Mouse (Mus musculus) neural tube, embryonic 13.5 days (tissue): ENCODE data around the gene Plch2. TPM values are rescaled to one million over a fixed set of nuclear protein-coding genes. Genes with fewer than 3 reads are reported as not detected.

Experiments
- ATAC-seq: fragments of 200-750 bp; cut with Nextera tagmentation; 2 replicates; pipeline ENCODE4 v1.8.0; 2017; ENCODE audit warnings: low read depth, mild to moderate bottlenecking, moderate TSS enrichment, moderate library complexity
- H3K27ac ChIP-seq: fragments of 300-500 bp; sonication (generic); replicated peaks from 2 replicates; pipeline ENCODE4 v1.5.1; 2015; ENCODE audit warnings: moderate library complexity, mild to moderate bottlenecking, inconsistent platforms
- H3K27me3 ChIP-seq: fragments of 300-500 bp; sonication (generic); 2 replicates; pipeline ENCODE4 v1.6.1; 2015; ENCODE audit warnings: mild to moderate bottlenecking, inconsistent platforms
- H3K36me3 ChIP-seq: fragments of 300-500 bp; sonication (generic); 2 replicates; pipeline ENCODE4 v1.6.1; 2015; ENCODE audit warnings: mild to moderate bottlenecking, inconsistent platforms
- H3K4me1 ChIP-seq: fragments of 300-500 bp; sonication (generic); replicated peaks from 2 replicates; pipeline ENCODE4 v1.6.1; 2015; ENCODE audit warnings: inconsistent platforms
- H3K4me2 ChIP-seq: fragments of 300-500 bp; sonication (generic); 2 replicates; pipeline ENCODE4 v1.6.1; 2015; ENCODE audit warnings: inconsistent platforms, mild to moderate bottlenecking, moderate library complexity
- H3K4me3 ChIP-seq: fragments of 300-500 bp; sonication (generic); 2 replicates; pipeline ENCODE4 v1.5.1; 2015; ENCODE audit warnings: mild to moderate bottlenecking, inconsistent platforms
- H3K9ac ChIP-seq: fragments of 300-500 bp; sonication (generic); 2 replicates; pipeline ENCODE4 v1.6.1; 2015; ENCODE audit warnings: moderate library complexity, mild to moderate bottlenecking, inconsistent platforms
- H3K9me3 ChIP-seq: fragments of 300-500 bp; sonication (generic); 2 replicates; pipeline ENCODE4 v1.6.1; 2016; ENCODE audit warnings: inconsistent platforms
- WGBS: fragments of 180-500 bp; shearing (Covaris S2); methylation state at CpG from one replicate; pipeline ENCODE4 v1.1.7; 2015; 5-methylcytosine and 5-hydroxymethylcytosine counted together
- polyA plus RNA-seq: library from polyadenylated mRNA; unstranded; fragments of >200 nt; fragmentation: Nextera tagmentation; extraction: Ambion mirVana; gene quantifications from 2 replicates; pipeline ENCODE4 v1.2.1, GENCODE M21; 2015

The Plch2 gene
- polyA plus RNA-seq, 1 experiment from 2014 or later = 6.1 TPM

DNA sequence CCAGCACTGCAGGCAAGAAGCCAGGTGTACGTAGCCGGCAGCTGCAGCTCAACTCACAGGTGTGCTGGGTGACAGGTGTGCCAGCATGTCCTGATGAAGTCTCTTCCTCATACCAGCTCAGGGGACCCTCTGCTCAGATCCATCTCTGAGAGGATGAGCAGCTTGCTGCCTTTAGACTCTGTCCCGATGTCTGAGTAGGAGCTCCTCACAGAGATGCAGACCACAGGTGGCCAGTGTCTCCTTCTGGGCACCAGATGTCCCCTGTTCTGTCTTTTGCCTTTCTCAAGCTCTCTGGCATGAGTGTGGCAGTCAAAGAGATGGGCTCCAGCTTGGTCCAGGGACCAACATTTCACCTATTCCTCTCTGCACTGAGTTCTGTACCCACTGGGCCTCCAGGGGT is 48.9 kb downstream of the Plch2 start:
- Histone ChIP-seq H3K4me3 (no peak overlapping the region), H3K36me3 (no peaks in the 10 kb centered on the region), H3K4me2 (no peak overlapping the region), H3K4me1 (no peaks in the 10 kb centered on the region), H3K27me3 (0 out of 2 replicates have a peak, but pooled peaks cover 5% of the 10 kb centered on the region), H3K9ac (no peak overlapping the region), H3K27ac (no peak overlapping the region), H3K9me3 (no peaks in the 10 kb centered on the region)
- no peak for ATAC-seq
- 83% methylated on average over 3 of the region's 3 CpGs for WGBS

- Histone ChIP-seq H3K27me3 (0 out of 2 replicates have a peak, but pooled peaks cover 5% of the 10 kb centered on the region), H3K4me1 (no peaks in the 10 kb centered on the region), H3K4me3 (no peak overlapping the region), H3K9ac (no peak overlapping the region), H3K36me3 (no peaks in the 10 kb centered on the region), H3K4me2 (no peak overlapping the region), H3K27ac (no peak overlapping the region), H3K9me3 (no peaks in the 10 kb centered on the region)
- WGBS = 63% methylated on average over 10 of the region's 10 CpGs
- ATAC-seq = peak; percentile 20; the same call in 1 of the 2 replicates
Measured at GRCm38 (mm10) chr4:155006296-155006695, 50.3 kb downstream of the Plch2 start.

- no peak for ATAC-seq
Measured at GRCm38 (mm10) chr4:155005278-155005677, 51.3 kb downstream of the Plch2 start.

GRCm38 (mm10) chr4:154999379-154999778 is 57.2 kb downstream of the Plch2 start:
- no peak overlapping the region for H3K4me3 ChIP-seq
- no peaks in the 10 kb centered on the region for H3K27me3 ChIP-seq
- H3K9ac ChIP-seq = no peak overlapping the region
- H3K36me3 ChIP-seq = no peaks in the 10 kb centered on the region
- no peaks in the 10 kb centered on the region for H3K9me3 ChIP-seq
- H3K27ac ChIP-seq = no peak overlapping the region
- 80% methylated on average over 5 of the region's 5 CpGs for WGBS
- no peak overlapping the region for H3K4me2 ChIP-seq
- ATAC-seq = no peak
- H3K4me1 ChIP-seq = peaks cover 32% of the 10 kb centered on the region

More at GRCm38 (mm10) chr4:155005278-155005677, 51.3 kb downstream of the Plch2 start:
- 0 out of 2 replicates have a peak, but pooled peaks cover 5% of the 10 kb centered on the region for H3K27me3 ChIP-seq
- 0 out of 2 replicates have a peak, but pooled peaks cover under 1% of the 10 kb centered on the region for H3K4me1 ChIP-seq
- H3K36me3 ChIP-seq = no peaks in the 10 kb centered on the region
- H3K4me3 ChIP-seq = no peak overlapping the region
- H3K4me2 ChIP-seq = no peak overlapping the region
- 91% methylated on average over 3 of the region's 3 CpGs for WGBS
- no peaks in the 10 kb centered on the region for H3K9me3 ChIP-seq
- no peak overlapping the region for H3K9ac ChIP-seq
- H3K27ac ChIP-seq = no peak overlapping the region

GRCm38 (mm10) chr4:154996572-154997154 is 59.9 kb downstream of the Plch2 start:
- peak; percentile 80 for ATAC-seq
- Histone ChIP-seq H3K9me3 (no peaks in the 10 kb centered on the region), H3K27me3 (no peaks in the 10 kb centered on the region), H3K36me3 (no peaks in the 10 kb centered on the region), H3K27ac (peak overlapping the region; percentile 74), H3K4me3 (no peak overlapping the region), H3K4me2 (no peak overlapping the region), H3K4me1 (peaks cover 32% of the 10 kb centered on the region), H3K9ac (no peak overlapping the region)
- 11% methylated on average over 8 of the region's 8 CpGs for WGBS

GRCm38 (mm10) chr4:154994876-154995275 is 61.7 kb downstream of the Plch2 start:
- H3K36me3 ChIP-seq = no peaks in the 10 kb centered on the region
- 71% methylated on average over 4 of the region's 4 CpGs for WGBS
- no peak overlapping the region for H3K9ac ChIP-seq
- no peak overlapping the region for H3K4me3 ChIP-seq
- H3K9me3 ChIP-seq = no peaks in the 10 kb centered on the region
- H3K27me3 ChIP-seq = no peaks in the 10 kb centered on the region
- peaks cover 28% of the 10 kb centered on the region for H3K4me1 ChIP-seq
- no peak for ATAC-seq
- no peak overlapping the region for H3K27ac ChIP-seq
- no peak overlapping the region for H3K4me2 ChIP-seq

DNA sequence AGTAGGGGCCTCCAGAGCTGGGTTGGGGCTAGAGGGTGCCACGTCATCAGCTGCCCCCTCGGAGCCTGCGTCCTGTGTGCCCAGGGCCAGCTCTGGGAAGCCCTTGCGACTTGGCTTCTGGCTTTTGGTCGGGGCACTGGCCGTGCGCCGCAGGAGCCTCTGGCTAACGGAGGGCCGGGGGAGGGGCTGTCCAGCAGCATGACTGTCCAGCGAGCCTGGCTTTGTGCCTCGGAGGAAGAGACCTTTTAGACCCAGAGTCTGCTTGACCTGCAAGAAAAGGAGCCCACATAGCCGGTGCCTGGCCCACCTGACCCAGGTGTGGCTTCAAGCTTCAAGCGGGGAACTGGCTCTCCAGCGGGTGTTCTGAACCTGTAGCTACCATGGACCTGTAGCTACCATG is 69.8 kb downstream of the Plch2 start:
- H3K9ac ChIP-seq = no peak overlapping the region
- WGBS = 73% methylated on average over 15 of the region's 15 CpGs
- ATAC-seq = no peak
- H3K4me3 ChIP-seq = no peak overlapping the region
- peaks cover 22% of the 10 kb centered on the region for H3K27me3 ChIP-seq
- no peaks in the 10 kb centered on the region for H3K9me3 ChIP-seq
- no peak overlapping the region for H3K27ac ChIP-seq
- no peak overlapping the region for H3K4me2 ChIP-seq
- H3K4me1 ChIP-seq = peaks cover 20% of the 10 kb centered on the region
- no peaks in the 10 kb centered on the region for H3K36me3 ChIP-seq

- H3K9ac ChIP-seq = peak overlapping the region; percentile 56; the same call in 1 of the 2 replicates
Measured at GRCm38 (mm10) chr4:154986096-154986495, 70.5 kb downstream of the Plch2 start.

DNA sequence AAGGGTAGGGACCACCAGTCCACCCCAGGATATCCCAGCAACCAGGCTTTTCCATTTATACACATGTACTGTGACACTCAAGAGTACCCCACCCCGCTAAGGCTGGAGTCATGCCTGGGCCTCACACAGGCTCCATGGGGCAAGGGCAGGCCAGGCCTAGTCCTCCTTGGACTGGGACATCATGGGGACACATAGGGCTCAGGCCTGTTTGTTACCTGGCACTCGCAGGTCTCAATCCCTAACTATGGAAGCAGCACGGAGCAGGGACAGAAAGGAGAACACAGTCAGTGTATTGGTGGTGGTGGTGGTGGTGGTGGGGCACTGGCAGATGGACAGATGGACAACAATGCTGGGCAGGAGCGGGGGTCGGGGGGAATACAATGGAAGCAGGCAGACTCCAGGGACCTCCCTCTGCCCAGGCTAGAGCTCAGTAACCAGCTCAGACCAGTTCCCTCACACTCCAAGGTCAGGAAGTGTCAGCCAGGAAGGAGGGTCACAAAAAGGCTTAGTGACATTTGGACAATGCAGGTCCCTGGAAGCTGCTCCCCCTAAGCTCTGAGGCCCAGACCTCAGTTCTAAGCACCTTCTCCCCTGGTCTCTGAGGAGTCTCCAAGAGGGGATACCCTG is 71.3 kb downstream of the Plch2 start:
- WGBS = 66% methylated on average over 5 of the region's 5 CpGs
- Histone ChIP-seq H3K36me3 (peaks cover 11% of the 10 kb centered on the region), H3K4me2 (no peak overlapping the region), H3K9me3 (no peaks in the 10 kb centered on the region), H3K27ac (no peak overlapping the region), H3K27me3 (peaks cover 22% of the 10 kb centered on the region), H3K4me1 (peaks cover 20% of the 10 kb centered on the region), H3K9ac (peak overlapping the region; percentile 56; the same call in 1 of the 2 replicates), H3K4me3 (no peak overlapping the region)
- ATAC-seq = no peak

More at GRCm38 (mm10) chr4:154986096-154986495, 70.5 kb downstream of the Plch2 start:
- no peak for ATAC-seq
- no peaks in the 10 kb centered on the region for H3K9me3 ChIP-seq
- peaks cover 22% of the 10 kb centered on the region for H3K27me3 ChIP-seq
- no peak overlapping the region for H3K4me3 ChIP-seq
- H3K4me1 ChIP-seq = peaks cover 20% of the 10 kb centered on the region
- H3K4me2 ChIP-seq = peak overlapping the region; percentile 31
- WGBS = 15% methylated on average over 17 of the region's 17 CpGs
- H3K27ac ChIP-seq = no peak overlapping the region
- H3K36me3 ChIP-seq = peaks cover 3% of the 10 kb centered on the region

DNA sequence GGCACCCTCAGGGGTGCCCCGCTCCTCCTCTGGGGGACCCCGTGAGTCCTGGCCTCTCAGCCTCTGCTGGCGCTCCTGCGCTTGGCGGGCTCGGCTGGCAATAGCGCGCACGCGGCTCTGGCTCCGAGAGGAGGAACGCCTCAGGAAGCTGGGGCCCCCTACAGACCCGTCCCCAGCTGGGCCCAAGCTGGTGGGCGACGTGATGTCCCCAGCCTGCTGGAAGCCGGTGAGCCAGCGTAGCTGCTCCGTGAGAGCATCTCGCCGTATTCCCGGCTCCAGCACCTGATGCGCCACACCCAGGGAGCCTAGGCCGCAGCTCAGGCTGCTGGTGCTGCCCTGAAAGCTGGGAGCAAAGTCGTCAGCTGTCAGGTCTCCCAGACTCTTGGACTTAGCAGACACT is 72.8 kb downstream of the Plch2 start:
- no peaks in the 10 kb centered on the region for H3K9me3 ChIP-seq
- H3K27ac ChIP-seq = no peak overlapping the region
- peaks cover 20% of the 10 kb centered on the region for H3K4me1 ChIP-seq
- H3K36me3 ChIP-seq = peaks cover 26% of the 10 kb centered on the region
- H3K4me3 ChIP-seq = no peak overlapping the region
- 18% methylated on average over 18 of the region's 24 CpGs for WGBS
- no peak overlapping the region; the same call in 1 of the 2 replicates for H3K4me2 ChIP-seq
- H3K27me3 ChIP-seq = peaks cover 22% of the 10 kb centered on the region
- peak overlapping the region; percentile 56 for H3K9ac ChIP-seq
- ATAC-seq = no peak

GRCm38 (mm10) chr4:154982247-154983120 is 74.1 kb downstream of the Plch2 start:
- no peak for ATAC-seq
- WGBS = 78% methylated on average over 19 of the region's 19 CpGs
- H3K4me3 ChIP-seq = no peak overlapping the region
- no peaks in the 10 kb centered on the region for H3K9me3 ChIP-seq
- no peak overlapping the region for H3K27ac ChIP-seq
- peaks cover 20% of the 10 kb centered on the region for H3K4me1 ChIP-seq
- peaks cover 39% of the 10 kb centered on the region for H3K36me3 ChIP-seq
- 0 out of 2 replicates have a peak overlapping the region, but pooled peaks have one; percentile 22 for H3K9ac ChIP-seq
- no peak overlapping the region for H3K4me2 ChIP-seq
- H3K27me3 ChIP-seq = peaks cover 22% of the 10 kb centered on the region

DNA sequence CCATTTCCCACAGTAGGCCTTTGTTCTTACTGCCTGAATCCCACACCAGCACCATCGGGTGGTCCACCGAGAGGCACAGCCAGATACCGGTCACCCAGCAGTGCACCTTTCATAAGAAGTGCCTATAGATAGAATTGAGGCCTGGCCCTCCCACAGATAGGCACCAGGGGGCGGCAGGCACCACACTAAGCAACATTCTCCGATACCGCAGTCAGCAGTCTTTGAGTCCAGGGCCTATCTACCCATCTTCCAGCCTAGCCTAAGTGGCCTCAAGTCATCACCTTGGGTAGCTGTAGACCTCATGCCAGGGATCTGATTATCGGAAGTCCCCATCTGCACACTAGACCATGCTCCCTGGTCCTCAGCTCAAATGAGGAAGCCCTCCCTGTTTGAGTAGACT is 75.1 kb downstream of the Plch2 start:
- no peak overlapping the region for H3K27ac ChIP-seq
- peak; percentile 64; the same call in 1 of the 2 replicates for ATAC-seq
- no peaks in the 10 kb centered on the region for H3K9me3 ChIP-seq
- peaks cover 16% of the 10 kb centered on the region for H3K27me3 ChIP-seq
- WGBS = 55% methylated on average over 7 of the region's 7 CpGs
- no peak overlapping the region for H3K9ac ChIP-seq
- peaks cover 20% of the 10 kb centered on the region for H3K4me1 ChIP-seq
- H3K4me2 ChIP-seq = no peak overlapping the region
- H3K36me3 ChIP-seq = peaks cover 49% of the 10 kb centered on the region
- no peak overlapping the region for H3K4me3 ChIP-seq
